Mouse (Mus musculus) midbrain, postnatal 0 days (tissue): ENCODE measurements around the gene Btbd16. TPM values are rescaled to one million over a fixed set of nuclear protein-coding genes. Genes with fewer than 3 reads are reported as not detected.

ENCODE experiments used
- ATAC-seq: fragments of 200-750 bp; cut with Nextera tagmentation; 2 replicates; pipeline ENCODE4 v1.8.0; 2017; ENCODE audit warnings: moderate number of reproducible peaks, mild to moderate bottlenecking, moderate TSS enrichment, moderate library complexity; ENCODE audit not compliant: low FRiP score
- DNase-seq: peaks from one replicate; pipeline ENCODE4 v3.0.0-alpha.2; 2015; ENCODE audit warnings: low spot score
- H3K27ac ChIP-seq: fragments of 300-500 bp; sonication (generic); 2 replicates; pipeline ENCODE4 v1.5.1; 2014; ENCODE audit warnings: low read depth, mild to moderate bottlenecking, low read length, mixed read lengths
- H3K27me3 ChIP-seq: fragments of 300-500 bp; sonication (generic); 2 replicates; pipeline ENCODE4 v1.6.1; 2014; ENCODE audit warnings: low read length, control low read depth, mixed read lengths; ENCODE audit not compliant: insufficient read depth
- H3K36me3 ChIP-seq: fragments of 300-500 bp; sonication (generic); 2 replicates; pipeline ENCODE4 v1.6.1; 2014; ENCODE audit warnings: low read length, control low read depth, mixed read lengths; ENCODE audit not compliant: insufficient read depth
- H3K4me1 ChIP-seq: fragments of 300-500 bp; sonication (generic); 2 replicates; pipeline ENCODE4 v1.6.1; 2014; ENCODE audit warnings: mild to moderate bottlenecking, control low read depth, antibody characterized with exemption, low read length, mixed read lengths; ENCODE audit not compliant: insufficient read depth
- H3K4me2 ChIP-seq: fragments of 300-500 bp; sonication (generic); 2 replicates; pipeline ENCODE4 v1.6.1; 2014; ENCODE audit warnings: low read depth, mild to moderate bottlenecking, low read length, mixed read lengths; ENCODE audit not compliant: poor library complexity, severe bottlenecking
- H3K4me3 ChIP-seq: fragments of 300-500 bp; sonication (generic); 2 replicates; pipeline ENCODE4 v1.5.1; 2014; ENCODE audit warnings: low read depth, mild to moderate bottlenecking, low read length, moderate library complexity
- H3K9ac ChIP-seq: fragments of 300-500 bp; sonication (generic); replicated peaks from 2 replicates; pipeline ENCODE4 v1.6.1; 2014; ENCODE audit warnings: mild to moderate bottlenecking, low read length, moderate library complexity, mixed read lengths; ENCODE audit not compliant: poor library complexity, severe bottlenecking
- H3K9me3 ChIP-seq: fragments of 300-500 bp; sonication (generic); 2 replicates; pipeline ENCODE4 v1.6.1; 2016; ENCODE audit warnings: low read length, control low read depth
- CTCF ChIP-seq: IDR thresholded peaks from 2 replicates; pipeline ENCODE4 v1.5.1; 2016; ENCODE audit warnings: antibody characterized with exemption, mild to moderate bottlenecking
- WGBS: fragments of 180-500 bp; shearing (Covaris S2); extraction: QIAGEN DNeasy Blood & Tissue Kit; methylation state at CpG from one replicate; pipeline ENCODE4 v1.1.7; 2014; 5-methylcytosine and 5-hydroxymethylcytosine counted together
- polyA plus RNA-seq: library from polyadenylated mRNA; unstranded; fragments of >200 nt; fragmentation: Nextera tagmentation; extraction: Ambion mirVana; gene quantifications from 2 replicates; pipeline ENCODE4 v1.2.1, GENCODE M21; 2015
- total RNA-seq: library from RNA; depleted of rRNA; stranded (reverse); fragments of >200 nt; gene quantifications from 2 replicates; pipeline ENCODE4 v1.2.3, GENCODE M21; 2014

Gene Btbd16
- total and polyA plus RNA-seq, 2 experiments from 2014 or later = 0.32 TPM; not detected in 1

DNA sequence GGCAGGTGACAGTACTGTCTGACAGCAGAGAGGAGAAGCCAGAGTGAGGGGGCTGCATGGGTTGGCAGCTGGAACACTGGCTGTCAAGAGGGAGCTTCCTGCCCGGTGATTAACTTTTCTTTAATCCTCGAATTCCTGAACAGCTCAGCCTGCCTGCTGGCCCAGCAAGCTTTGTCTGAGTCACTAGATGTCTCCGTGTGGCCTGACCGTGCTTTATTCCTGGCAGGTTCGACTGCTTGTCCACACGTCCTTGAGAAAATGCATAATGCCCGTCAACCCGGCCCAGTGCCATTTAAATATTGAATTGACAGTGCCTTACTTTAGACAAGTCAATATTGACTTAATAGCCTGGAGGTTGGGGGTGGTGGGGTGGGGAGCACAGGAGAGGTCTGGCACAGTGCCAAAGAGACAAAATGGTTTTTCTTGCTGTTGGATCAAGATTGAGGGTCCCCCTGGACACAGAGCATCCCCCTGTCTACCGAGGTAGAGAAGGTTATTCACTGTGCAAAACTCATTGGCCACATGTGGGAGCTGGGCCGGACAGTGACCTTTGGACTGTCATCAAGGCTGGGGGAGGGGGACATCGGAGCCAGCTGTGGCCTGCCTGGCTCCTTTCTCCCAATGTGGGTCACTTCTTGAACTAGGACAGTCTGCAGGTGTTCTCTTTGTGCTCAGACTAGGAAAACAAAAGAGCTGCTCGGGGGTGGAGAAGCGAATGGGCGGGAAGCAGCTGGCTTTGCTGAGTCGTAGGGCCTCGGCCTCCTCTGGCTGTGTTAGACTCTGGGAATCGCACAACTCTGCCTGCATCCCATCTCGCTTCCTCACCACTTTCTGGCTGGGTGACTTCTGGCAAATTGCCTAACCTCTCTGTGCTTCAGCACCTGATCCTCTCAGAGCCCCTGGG lies 61.3 kb downstream of the Btbd16 start:
- peak; percentile 74 for DNase-seq
- 9% methylated on average over 18 of the region's 18 CpGs for WGBS
- H3K27ac ChIP-seq = no peak overlapping the region
- no peak for ATAC-seq
- no peak overlapping the region for H3K4me3 ChIP-seq
- TF ChIP-seq CTCF = no peak
- no peak overlapping the region for H3K9ac ChIP-seq
- H3K4me1 ChIP-seq = peaks cover 10% of the 10 kb centered on the region; the same call in 1 of the 2 replicates
- no peaks in the 10 kb centered on the region for H3K9me3 ChIP-seq
- no peaks in the 10 kb centered on the region; the same call in 1 of the 2 replicates for H3K27me3 ChIP-seq
- no peaks in the 10 kb centered on the region for H3K36me3 ChIP-seq
- no peak overlapping the region for H3K4me2 ChIP-seq

GRCm38 (mm10) chr7:130836066-130836465 lies 62.2 kb downstream of the Btbd16 start:
- Histone ChIP-seq H3K4me1 (peaks cover 10% of the 10 kb centered on the region; the same call in 1 of the 2 replicates), H3K9ac (no peak overlapping the region), H3K27ac (no peak overlapping the region), H3K36me3 (no peaks in the 10 kb centered on the region), H3K9me3 (no peaks in the 10 kb centered on the region), H3K4me2 (no peak overlapping the region), H3K27me3 (no peaks in the 10 kb centered on the region; the same call in 1 of the 2 replicates), H3K4me3 (no peak overlapping the region)
- no peak for TF ChIP-seq CTCF
- DNase-seq = no peak
- WGBS = 81% methylated on average over 9 of the region's 9 CpGs
- ATAC-seq = no peak

DNA sequence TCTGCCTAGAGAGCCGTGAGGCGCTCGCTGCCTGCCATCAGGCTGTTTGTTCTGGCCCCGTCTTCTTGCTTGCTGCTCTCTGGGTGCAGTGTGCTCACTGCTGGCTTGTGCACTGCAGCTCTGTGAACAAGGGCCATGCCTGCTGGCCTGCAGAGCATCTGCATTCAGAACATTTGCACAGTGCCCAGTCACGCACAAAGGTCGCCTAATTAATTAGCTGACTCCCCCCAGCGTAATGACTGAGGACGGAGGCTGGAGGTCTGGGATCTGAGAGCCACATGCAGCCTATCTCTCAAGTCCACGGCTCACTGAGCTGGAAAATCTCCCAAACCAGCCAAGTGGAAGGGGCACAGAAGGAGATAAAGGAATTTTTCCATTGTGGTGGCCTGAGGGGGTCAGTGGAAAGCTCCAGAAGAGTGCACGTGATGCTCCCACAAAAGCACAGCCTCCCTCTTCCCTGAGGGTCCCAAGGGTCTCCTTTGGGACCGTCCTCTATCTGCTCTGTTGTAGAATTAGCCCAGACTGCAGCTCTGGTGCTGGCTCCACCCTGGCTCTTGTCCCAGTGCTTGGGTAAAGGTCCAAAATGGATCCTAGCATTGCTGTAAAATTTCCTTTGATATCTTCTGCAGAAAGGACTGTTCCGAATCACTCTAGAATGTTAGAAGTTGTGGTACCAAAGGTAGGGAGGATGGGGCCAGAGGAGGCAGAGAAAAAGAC lies 64.2 kb downstream of the Btbd16 start:
- Histone ChIP-seq H3K27me3 (no peaks in the 10 kb centered on the region; the same call in 1 of the 2 replicates), H3K36me3 (no peaks in the 10 kb centered on the region), H3K4me2 (no peak overlapping the region), H3K4me3 (no peak overlapping the region), H3K4me1 (peaks cover 10% of the 10 kb centered on the region; the same call in 1 of the 2 replicates), H3K27ac (no peak overlapping the region), H3K9ac (no peak overlapping the region), H3K9me3 (no peaks in the 10 kb centered on the region)
- peak; percentile 88 for DNase-seq
- peak; percentile 72 for ATAC-seq
- WGBS = 9% methylated on average over 12 of the region's 12 CpGs
- no peak for TF ChIP-seq CTCF

GRCm38 (mm10) chr7:130838658-130839025 lies 64.8 kb downstream of the Btbd16 start:
- Histone ChIP-seq H3K9ac (no peak overlapping the region), H3K36me3 (no peaks in the 10 kb centered on the region), H3K27me3 (no peaks in the 10 kb centered on the region; the same call in 1 of the 2 replicates), H3K9me3 (no peaks in the 10 kb centered on the region), H3K4me3 (no peak overlapping the region), H3K4me2 (no peak overlapping the region), H3K27ac (no peak overlapping the region), H3K4me1 (peaks cover 10% of the 10 kb centered on the region; the same call in 1 of the 2 replicates)
- WGBS = 52% methylated on average over 3 of the region's 3 CpGs
- DNase-seq = no peak
- TF ChIP-seq CTCF = no peak
- no peak for ATAC-seq

DNA sequence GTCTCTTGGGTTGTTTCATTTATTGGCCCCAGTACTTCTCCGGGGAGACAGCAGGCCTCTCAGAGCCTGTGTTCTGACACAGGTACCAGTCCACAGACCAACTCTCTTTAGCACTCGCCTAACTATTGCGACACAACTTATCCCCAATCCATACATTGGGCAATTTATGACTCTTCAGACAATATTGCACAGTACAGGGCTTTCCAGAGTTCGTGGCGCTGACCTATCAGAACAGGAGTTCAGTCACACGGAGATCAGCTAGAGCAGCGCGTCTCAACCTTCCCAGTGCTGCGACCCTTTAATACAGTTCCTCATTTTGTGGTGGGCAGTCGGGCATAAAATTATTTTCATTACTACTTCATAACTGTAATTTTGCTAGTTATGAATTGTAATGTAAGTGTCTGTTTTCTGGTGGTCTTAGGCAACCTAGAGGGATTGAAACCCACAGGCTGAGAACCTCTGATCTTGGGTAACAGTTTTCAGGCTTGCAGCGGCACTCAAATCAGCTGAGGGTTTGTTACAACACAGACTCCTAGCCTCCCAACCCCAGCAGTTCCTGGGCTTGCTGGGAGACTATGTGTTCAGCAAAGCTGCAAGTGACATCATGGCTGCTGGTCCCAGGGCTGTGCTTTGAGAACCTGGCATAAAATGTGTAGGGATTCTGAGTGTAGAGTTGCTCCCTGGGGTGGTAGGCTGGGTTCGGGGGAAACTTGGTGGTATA lies 65.7 kb downstream of the Btbd16 start:
- no peak for TF ChIP-seq CTCF
- Histone ChIP-seq H3K4me3 (no peak overlapping the region), H3K27me3 (no peaks in the 10 kb centered on the region), H3K4me1 (peaks cover 10% of the 10 kb centered on the region; the same call in 1 of the 2 replicates), H3K27ac (no peak overlapping the region), H3K9ac (no peak overlapping the region), H3K4me2 (no peak overlapping the region), H3K9me3 (no peaks in the 10 kb centered on the region), H3K36me3 (no peaks in the 10 kb centered on the region)
- ATAC-seq (no peak), DNase-seq (no peak)
- 91% methylated on average over 12 of the region's 12 CpGs for WGBS
